26 mouse cellular contexts compared by ENCODE assay signal in the genomic region with DNA sequence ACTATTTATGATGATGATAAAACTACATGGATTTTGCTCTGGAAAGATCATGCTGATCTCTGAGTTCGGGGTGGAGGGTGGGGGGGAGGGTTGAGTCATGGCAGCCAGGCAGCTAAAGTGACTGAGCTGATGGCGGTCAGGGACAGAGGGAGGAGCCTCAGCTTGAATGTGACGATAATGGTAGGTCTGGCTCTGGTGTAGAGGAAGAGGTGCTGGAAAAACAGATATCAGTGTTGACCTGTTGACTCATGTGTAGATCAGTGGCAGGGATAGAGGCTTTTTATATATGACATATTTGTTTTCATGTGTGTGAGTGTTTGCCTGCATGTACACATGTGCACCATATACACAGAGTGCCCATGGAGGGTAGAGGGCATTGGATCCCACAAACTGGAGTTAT. TPM values are rescaled to one million over a fixed set of nuclear protein-coding genes. Genes with fewer than 3 reads are reported as not detected.
DNase-seq lines count a peak whose midpoint lies in the region; ATAC-seq lines count a peak whose summit lies in the region.
"Had no signal": no experiment of that assay in that cellular context is flagged by ENCODE, and none has a peak within 500 bp of the region (broad histone marks: within the 10 kb centered on the region; RNA-seq: fewer than 3 reads in every experiment).

No protein-coding gene starts in this region.

- H3K4me1 ChIP-seq in intestine, embryonic 16.5 days (ENCODE audit: control insufficient read depth, insufficient read depth, low read length): peaks cover 4% of the 10 kb centered on the region; the same call in 1 of the 2 replicates
- H3K4me1 ChIP-seq in liver, embryonic 16.5 days (ENCODE audit: control insufficient read depth, low read depth, low read length): peaks cover 6% of the 10 kb centered on the region
- H3K4me1 ChIP-seq in kidney, embryonic 16.5 days (ENCODE audit: insufficient read depth, low read length): no peaks in the 10 kb centered on the region
- H3K4me1 ChIP-seq in hindbrain, embryonic 12.5 days: no peaks in the 10 kb centered on the region
- H3K4me1 ChIP-seq: embryonic facial prominence, embryonic 10.5 days; forebrain, embryonic 13.5 days; hindbrain, embryonic 13.5 days; limb, embryonic 10.5 days; neural tube, embryonic 15.5 days had no signal

- no peak overlapping the region for H3K4me3 ChIP-seq in intestine, embryonic 16.5 days (ENCODE audit: low read length)
- H3K4me3 ChIP-seq in liver, embryonic 16.5 days (ENCODE audit: low read depth, low read length): no peak overlapping the region
- no peak overlapping the region for H3K4me3 ChIP-seq in kidney, embryonic 16.5 days (ENCODE audit: low read length)
- H3K4me3 ChIP-seq in hindbrain, embryonic 12.5 days: no peak overlapping the region
- H3K4me3 ChIP-seq: embryonic facial prominence, embryonic 10.5 days; forebrain, embryonic 13.5 days; heart, adult 2 months; hindbrain, embryonic 13.5 days; layer of hippocampus, adult 2 months; left cerebral cortex, adult 2 months; limb, embryonic 10.5 days; megakaryocyte, embryonic 14.5 days; neural tube, embryonic 15.5 days had no signal

- H3K4me2 ChIP-seq in intestine, embryonic 16.5 days (ENCODE audit: low read depth, low read length): no peak overlapping the region
- no peak overlapping the region for H3K4me2 ChIP-seq in liver, embryonic 16.5 days (ENCODE audit: low read depth, low read length)
- H3K4me2 ChIP-seq in kidney, embryonic 16.5 days (replicated peaks; ENCODE audit: low read depth, low read length): no peak overlapping the region
- no peak overlapping the region for H3K4me2 ChIP-seq in hindbrain, embryonic 12.5 days (replicated peaks)
- H3K4me2 ChIP-seq: forebrain, embryonic 13.5 days; hindbrain, embryonic 13.5 days; neural tube, embryonic 15.5 days had no signal

- H3K27ac ChIP-seq in intestine, embryonic 16.5 days (ENCODE audit: low read length): no peak overlapping the region
- no peak overlapping the region for H3K27ac ChIP-seq in liver, embryonic 16.5 days (ENCODE audit: low read length)
- H3K27ac ChIP-seq in kidney, embryonic 16.5 days (ENCODE audit: low read length): no peak overlapping the region
- H3K27ac ChIP-seq in hindbrain, embryonic 12.5 days: no peak overlapping the region
- H3K27ac ChIP-seq: embryonic facial prominence, embryonic 10.5 days; forebrain, embryonic 13.5 days; heart, adult 2 months; hindbrain, embryonic 13.5 days; layer of hippocampus, adult 2 months; left cerebral cortex, adult 2 months; limb, embryonic 10.5 days; neural tube, embryonic 15.5 days had no signal

- WGBS in intestine, embryonic 16.5 days: 70% methylated on average over 3 of the region's 3 CpGs
- WGBS in liver, embryonic 16.5 days (ENCODE audit: insufficient replicate concordance): 32% methylated on average over 3 of the region's 3 CpGs
- WGBS in kidney, embryonic 16.5 days: 68% methylated on average over 3 of the region's 3 CpGs
- WGBS in hindbrain, embryonic 12.5 days: 56% methylated on average over 3 of the region's 3 CpGs

- no peaks in the 10 kb centered on the region for H3K36me3 ChIP-seq in intestine, embryonic 16.5 days (ENCODE audit: control insufficient read depth, insufficient read depth, low read length)
- H3K36me3 ChIP-seq in liver, embryonic 16.5 days (ENCODE audit: control insufficient read depth, insufficient read depth): no peaks in the 10 kb centered on the region
- H3K36me3 ChIP-seq in kidney, embryonic 16.5 days (ENCODE audit: insufficient read depth, low read length): no peaks in the 10 kb centered on the region
- H3K36me3 ChIP-seq in hindbrain, embryonic 12.5 days: no peaks in the 10 kb centered on the region
- H3K36me3 ChIP-seq: embryonic facial prominence, embryonic 10.5 days; G1E; hindbrain, embryonic 13.5 days; limb, embryonic 10.5 days; neural tube, embryonic 15.5 days had no signal

- H3K9ac ChIP-seq in intestine, embryonic 16.5 days (ENCODE audit: low read depth, low read length): no peak overlapping the region
- H3K9ac ChIP-seq in liver, embryonic 16.5 days (ENCODE audit: low read depth, low read length): no peak overlapping the region
- no peak overlapping the region for H3K9ac ChIP-seq in kidney, embryonic 16.5 days (replicated peaks; ENCODE audit: low read length)
- no peak overlapping the region for H3K9ac ChIP-seq in hindbrain, embryonic 12.5 days
- H3K9ac ChIP-seq: forebrain, embryonic 13.5 days; hindbrain, embryonic 13.5 days; neural tube, embryonic 15.5 days had no signal

- peaks cover 5% of the 10 kb centered on the region; the same call in 1 of the 2 replicates for H3K9me3 ChIP-seq in intestine, embryonic 16.5 days (ENCODE audit: control insufficient read depth, low read length)
- no peaks in the 10 kb centered on the region for H3K9me3 ChIP-seq in liver, embryonic 16.5 days (replicated peaks; ENCODE audit: control insufficient read depth, low read length)
- H3K9me3 ChIP-seq in kidney, embryonic 16.5 days (ENCODE audit: low read length): peaks cover 4% of the 10 kb centered on the region
- H3K9me3 ChIP-seq in hindbrain, embryonic 12.5 days (replicated peaks): 0 out of 2 replicates have a peak, but pooled peaks cover 3% of the 10 kb centered on the region
- H3K9me3 ChIP-seq: G1E; hindbrain, embryonic 13.5 days; limb, embryonic 10.5 days; neural tube, embryonic 15.5 days had no signal

- peak; percentile 65 to 73 for DNase-seq in adrenal gland, adult (ENCODE audit: inconsistent age in 2 of 2, low spot score in 1 of 2)
- no peak for DNase-seq in adrenal gland, postnatal 4 days (ENCODE audit: low spot score in 2 of 2)
- peak; percentile 42 for DNase-seq in adrenal gland, postnatal 10 days
- no peak for DNase-seq in right cerebral cortex, postnatal 36 days (ENCODE audit: low spot score in 2 of 2)
- DNase-seq: cerebellum, adult 8-10 months; gastrocnemius, postnatal 10 days; heart, adult 2 months; heart, postnatal 10 days; kidney, postnatal 10 days; lung, adult 18-20 months; lung, postnatal 14 days; thymus, adult 2 months had no signal

- H3K27me3 ChIP-seq in intestine, embryonic 16.5 days (replicated peaks; ENCODE audit: control insufficient read depth, insufficient read depth, low read length): no peaks in the 10 kb centered on the region
- no peaks in the 10 kb centered on the region for H3K27me3 ChIP-seq in liver, embryonic 16.5 days (ENCODE audit: control insufficient read depth, insufficient read depth, low read depth, low read length)
- H3K27me3 ChIP-seq in kidney, embryonic 16.5 days (ENCODE audit: insufficient read depth, low read length): no peaks in the 10 kb centered on the region
- H3K27me3 ChIP-seq in hindbrain, embryonic 12.5 days: no peaks in the 10 kb centered on the region
- H3K27me3 ChIP-seq: forebrain, embryonic 13.5 days; hindbrain, embryonic 13.5 days; neural tube, embryonic 15.5 days had no signal

- 0 out of 2 replicates have a peak, but pooled peaks have one; percentile 15 for ATAC-seq in intestine, embryonic 16.5 days
- ATAC-seq in liver, embryonic 16.5 days (ENCODE audit: low read depth): peak; percentile 69
- no peak for ATAC-seq in kidney, embryonic 16.5 days (ENCODE audit: low FRiP score, low TSS enrichment)
- ATAC-seq in hindbrain, embryonic 12.5 days (ENCODE audit: low FRiP score): no peak
- ATAC-seq: forebrain, embryonic 13.5 days; midbrain, embryonic 16.5 days had no signal

RNA-seq across cellular contexts. Expression of a gene that starts 3.9 kb away (rescaled TPM):
- total RNA-seq in adrenal gland, postnatal 4 days (2021): 10 to 100 TPM; 57.5 to 59.7 TPM
- total RNA-seq in adrenal gland, postnatal 10 days (2021): 10 to 100 TPM; 43.5 to 51.6 TPM
- polyA plus RNA-seq in intestine, embryonic 16.5 days (2015; fragmentation: Nextera tagmentation; extraction: Ambion mirVana): 14.8 and 16.9 TPM in 2 replicates
- polyA plus RNA-seq in liver, embryonic 16.5 days (2015; fragmentation: Nextera tagmentation; extraction: Ambion mirVana): 6.5 and 6.8 TPM in 2 replicates
- polyA plus RNA-seq in kidney, embryonic 16.5 days (2015; fragmentation: Nextera tagmentation; extraction: Ambion mirVana): 21.2 TPM in 2 replicates
- 14.7 and 16.0 TPM in 2 replicates for polyA plus RNA-seq in hindbrain, embryonic 12.5 days (2016; fragmentation: Nextera tagmentation; extraction: Ambion mirVana)

Comparison
In these comparisons a context has a peak if more than half of its experiments do, and no peak if none do; other contexts are left out.
1. DNase-seq: peak in adrenal gland, adult (2 of 2) and adrenal gland, postnatal 10 days (single experiment); none in adrenal gland, postnatal 4 days (0 of 2) and right cerebral cortex, postnatal 36 days (0 of 2).
2. ATAC-seq: peak in intestine, embryonic 16.5 days (single experiment) and liver, embryonic 16.5 days (single experiment); none in kidney, embryonic 16.5 days (single experiment) and hindbrain, embryonic 12.5 days (single experiment).